Mouse (Mus musculus): ENCODE data around the gene Slc44a2. TPM values are rescaled to one million over a fixed set of nuclear protein-coding genes. Genes with fewer than 3 reads are reported as not detected.
A peak's percentile ranks its signal among the peaks of the same experiment; 100 is the strongest.

Slc44a2 gene
- polyA plus RNA-seq, 1 experiment from 2014 or later, result 73.4 TPM

- no peak for ATAC-seq (ENCODE audit: low FRiP score, low read depth)
- H3K4me3 ChIP-seq, result no peak overlapping the region
- 73% methylated on average over 16 of the region's 16 CpGs for WGBS
- H3K4me1 ChIP-seq (replicated peaks), result no peaks in the 10 kb centered on the region
- H3K27ac ChIP-seq (replicated peaks), result no peak overlapping the region
- H3K9ac ChIP-seq, result no peak overlapping the region
- no peaks in the 10 kb centered on the region for H3K9me3 ChIP-seq
- H3K27me3 ChIP-seq, result no peaks in the 10 kb centered on the region
- no peak overlapping the region for H3K4me2 ChIP-seq
- H3K36me3 ChIP-seq, result peaks cover 50% of the 10 kb centered on the region
These were observed 26.3 kb downstream of the Slc44a2 start for GRCm38 (mm10) chr9:21346627-21347365.

- H3K4me1 ChIP-seq (replicated peaks), result no peaks in the 10 kb centered on the region
- ATAC-seq (ENCODE audit: low FRiP score, low read depth), result no peak
- no peak overlapping the region for H3K27ac ChIP-seq (replicated peaks)
- 100% methylated on average over 3 of the region's 3 CpGs for WGBS
- no peak overlapping the region for H3K4me3 ChIP-seq
- H3K9ac ChIP-seq, result no peak overlapping the region
- H3K27me3 ChIP-seq, result no peaks in the 10 kb centered on the region
- no peak overlapping the region for H3K4me2 ChIP-seq
- H3K36me3 ChIP-seq, result peaks cover 55% of the 10 kb centered on the region
- no peaks in the 10 kb centered on the region for H3K9me3 ChIP-seq
These were observed 27.7 kb downstream of the Slc44a2 start for GRCm38 (mm10) chr9:21348152-21348551.

GRCm38 (mm10) chr9:21351178-21351577, 30.7 kb downstream of the Slc44a2 start:
- Histone ChIP-seq H3K9ac (no peak overlapping the region), H3K4me1 (replicated peaks) (no peaks in the 10 kb centered on the region), H3K27ac (replicated peaks) (no peak overlapping the region), H3K36me3 (peaks cover 63% of the 10 kb centered on the region), H3K4me3 (no peak overlapping the region), H3K4me2 (no peak overlapping the region), H3K27me3 (no peaks in the 10 kb centered on the region), H3K9me3 (no peaks in the 10 kb centered on the region)
- WGBS, result 95% methylated on average over 7 of the region's 7 CpGs
- ATAC-seq (ENCODE audit: low FRiP score, low read depth), result no peak

GRCm38 (mm10) chr9:21351702-21352377, 31.3 kb downstream of the Slc44a2 start:
- no peak overlapping the region for H3K27ac ChIP-seq (replicated peaks)
- H3K36me3 ChIP-seq, result peaks cover 59% of the 10 kb centered on the region
- no peak for ATAC-seq (ENCODE audit: low FRiP score, low read depth)

GRCm38 (mm10) chr9:21352463-21353372, 32.2 kb downstream of the Slc44a2 start:
- Histone ChIP-seq H3K4me3 (no peak overlapping the region), H3K27ac (replicated peaks) (no peak overlapping the region), H3K9ac (no peak overlapping the region), H3K4me1 (replicated peaks) (no peaks in the 10 kb centered on the region), H3K4me2 (no peak overlapping the region), H3K9me3 (no peaks in the 10 kb centered on the region), H3K36me3 (peaks cover 50% of the 10 kb centered on the region), H3K27me3 (no peaks in the 10 kb centered on the region)
- 35% methylated on average over 20 of the region's 20 CpGs for WGBS
- no peak for ATAC-seq (ENCODE audit: low FRiP score, low read depth)

More at GRCm38 (mm10) chr9:21351702-21352377, 31.3 kb downstream of the Slc44a2 start:
- no peaks in the 10 kb centered on the region for H3K9me3 ChIP-seq
- no peaks in the 10 kb centered on the region for H3K27me3 ChIP-seq
- no peak overlapping the region for H3K9ac ChIP-seq
- 91% methylated on average over 4 of the region's 4 CpGs for WGBS
- H3K4me2 ChIP-seq, result no peak overlapping the region
- no peak overlapping the region for H3K4me3 ChIP-seq
- H3K4me1 ChIP-seq (replicated peaks), result no peaks in the 10 kb centered on the region

- WGBS, result 68% methylated on average over 2 of the region's 2 CpGs
- ATAC-seq (ENCODE audit: low FRiP score, low read depth), result no peak
- Histone ChIP-seq H3K4me2 (no peak overlapping the region), H3K27ac (replicated peaks) (no peak overlapping the region), H3K9ac (no peak overlapping the region), H3K4me3 (no peak overlapping the region), H3K4me1 (replicated peaks) (no peaks in the 10 kb centered on the region), H3K9me3 (no peaks in the 10 kb centered on the region), H3K27me3 (no peaks in the 10 kb centered on the region), H3K36me3 (peaks cover 45% of the 10 kb centered on the region)
These were observed 32.8 kb downstream of the Slc44a2 start for GRCm38 (mm10) chr9:21353373-21353686.

GRCm38 (mm10) chr9:21354796-21355195, 34.3 kb downstream of the Slc44a2 start:
- H3K4me3 ChIP-seq, result no peak overlapping the region
- H3K4me2 ChIP-seq, result no peak overlapping the region
- WGBS, result 93% methylated on average over 6 of the region's 6 CpGs
- no peak for ATAC-seq (ENCODE audit: low FRiP score, low read depth)
- peaks cover 39% of the 10 kb centered on the region for H3K36me3 ChIP-seq
- H3K27ac ChIP-seq (replicated peaks), result no peak overlapping the region
- H3K9me3 ChIP-seq, result no peaks in the 10 kb centered on the region
- H3K9ac ChIP-seq, result no peak overlapping the region
- H3K4me1 ChIP-seq (replicated peaks), result no peaks in the 10 kb centered on the region
- no peaks in the 10 kb centered on the region for H3K27me3 ChIP-seq

GRCm38 (mm10) chr9:21356981-21357718, 36.7 kb downstream of the Slc44a2 start:
- peaks cover 25% of the 10 kb centered on the region for H3K36me3 ChIP-seq
- H3K9me3 ChIP-seq, result no peaks in the 10 kb centered on the region
- 0 out of 2 replicates have a peak, but pooled peaks have one; percentile 69 for ATAC-seq (ENCODE audit: low FRiP score, low read depth)
- no peaks in the 10 kb centered on the region for H3K4me1 ChIP-seq (replicated peaks)
- H3K9ac ChIP-seq, result no peak overlapping the region
- H3K4me2 ChIP-seq, result no peak overlapping the region
- H3K27ac ChIP-seq (replicated peaks), result no peak overlapping the region
- H3K4me3 ChIP-seq, result no peak overlapping the region
- peaks cover 3% of the 10 kb centered on the region; the same call in 1 of the 2 replicates for H3K27me3 ChIP-seq
- WGBS, result 0% methylated on average over 1 of the region's 1 CpGs

GRCm38 (mm10) chr9:21366541-21367220, 46.2 kb downstream of the Slc44a2 start:
- H3K27ac ChIP-seq (replicated peaks), result peak overlapping the region; percentile 91
- ATAC-seq (ENCODE audit: low FRiP score, low read depth), result peak; percentile 21
- H3K9me3 ChIP-seq, result no peaks in the 10 kb centered on the region
- H3K9ac ChIP-seq, result peak overlapping the region; percentile 50
- peak overlapping the region; percentile 78 for H3K4me2 ChIP-seq
- peaks cover 35% of the 10 kb centered on the region for H3K4me1 ChIP-seq (replicated peaks)
- H3K27me3 ChIP-seq, result peaks cover 4% of the 10 kb centered on the region; the same call in 1 of the 2 replicates
- peak overlapping the region; percentile 55 for H3K4me3 ChIP-seq
- 35% methylated on average over 14 of the region's 14 CpGs for WGBS
- no peaks in the 10 kb centered on the region for H3K36me3 ChIP-seq

GRCm38 (mm10) chr9:21367357-21368111, 47.0 kb downstream of the Slc44a2 start, which contains the start of gene Ilf3:
TSS of gene Ilf3 (plus strand) at chr9:21367871.
- peaks cover 41% of the 10 kb centered on the region for H3K4me1 ChIP-seq (replicated peaks)
- peak within 1 kb of the TSS; percentile 94 for H3K4me2 ChIP-seq
- no peaks in the 10 kb centered on the region for H3K9me3 ChIP-seq
- peak; percentile 93 for ATAC-seq (ENCODE audit: low FRiP score, low read depth)
- H3K4me3 ChIP-seq, result peak within 1 kb of the TSS; percentile 55
- no peaks in the 10 kb centered on the region for H3K36me3 ChIP-seq
- peak within 1 kb of the TSS; percentile 66 for H3K9ac ChIP-seq
- H3K27ac ChIP-seq (replicated peaks), result peak within 1 kb of the TSS; percentile 91
- H3K27me3 ChIP-seq, result peaks cover 4% of the 10 kb centered on the region; the same call in 1 of the 2 replicates
- under 1% methylated on average over 61 of the region's 66 CpGs for WGBS
